Mouse (Mus musculus) adrenal gland, adult 8-10 months (tissue): ENCODE measurements around the gene Anapc7. TPM values are rescaled to one million over a fixed set of nuclear protein-coding genes. Genes with fewer than 3 reads are reported as not detected.
A peak's percentile ranks its signal among the peaks of the same experiment; 100 is the strongest.
"Not testable (repeated sequence)": the region's sequence is repeated elsewhere in the genome, so short reads cannot be mapped to it uniquely, and the experiment has no call there.

Experiments
- DNase-seq: peaks from one replicate; pipeline ENCODE4 v3.0.0; 2022
- total RNA-seq, 4 experiments: library from RNA; stranded (reverse); gene quantifications; 2 replicates each; pipeline ENCODE4 v1.2.4; 2022

The Anapc7 gene
- total RNA-seq, 4 experiments from 2014 or later = 49.1 to 59.5 (median 55.4) TPM

GRCm38 (mm10) chr5:122409692-122410645 is 11.5 kb upstream of the Anapc7 start:
- no peak for DNase-seq

GRCm38 (mm10) chr5:122411892-122412291 is 9.6 kb upstream of the Anapc7 start:
- DNase-seq = no peak

- DNase-seq = no peak
Observed at GRCm38 (mm10) chr5:122412826-122413225, 8.7 kb upstream of the Anapc7 start.

DNA sequence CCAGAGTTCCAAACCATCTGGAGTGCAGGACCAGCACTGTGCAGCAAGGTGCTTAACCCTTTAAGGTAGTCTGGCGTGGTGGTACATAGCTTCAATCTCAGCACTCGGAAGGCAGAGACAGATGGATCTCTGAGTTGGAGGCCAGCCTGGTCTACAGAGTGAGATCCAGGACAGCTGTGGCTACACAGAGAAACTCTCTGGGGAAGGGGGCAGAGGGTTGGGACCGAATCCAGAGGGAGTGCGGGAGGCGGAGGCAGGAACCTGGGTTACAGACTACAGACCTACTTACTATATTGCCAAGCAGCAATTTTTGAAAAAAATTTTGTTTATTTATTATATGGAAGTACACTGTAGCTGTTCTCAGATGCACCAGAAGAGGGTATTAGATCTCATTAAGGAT is 7.1 kb upstream of the Anapc7 start:
- no peak for DNase-seq

- DNase-seq = no peak
Observed at GRCm38 (mm10) chr5:122415465-122415864, 6.0 kb upstream of the Anapc7 start.

DNA sequence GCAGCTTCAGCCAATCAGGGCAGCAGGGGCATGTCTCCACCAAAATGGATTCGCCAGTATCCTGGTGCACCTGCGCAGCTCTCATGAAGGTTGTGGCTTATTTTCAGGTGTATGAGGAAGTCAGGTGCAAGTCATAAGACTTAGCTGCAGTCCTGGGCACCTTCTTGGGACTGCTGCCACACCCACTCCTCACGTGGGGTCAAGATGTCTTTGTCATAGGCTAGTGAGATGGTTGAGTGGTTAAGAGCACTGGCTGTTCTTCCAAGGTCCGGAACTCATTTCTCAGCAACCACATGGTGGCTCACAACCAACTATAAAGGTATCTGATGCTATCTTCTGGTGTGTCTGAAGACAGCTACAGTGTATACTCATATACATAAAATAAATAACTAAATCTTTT is 817 bp upstream of the Anapc7 start:
- not testable (repeated sequence) for DNase-seq

GRCm38 (mm10) chr5:122422071-122422964 is 825 bp downstream of the Anapc7 start:
- peak; percentile 79 for DNase-seq

DNA sequence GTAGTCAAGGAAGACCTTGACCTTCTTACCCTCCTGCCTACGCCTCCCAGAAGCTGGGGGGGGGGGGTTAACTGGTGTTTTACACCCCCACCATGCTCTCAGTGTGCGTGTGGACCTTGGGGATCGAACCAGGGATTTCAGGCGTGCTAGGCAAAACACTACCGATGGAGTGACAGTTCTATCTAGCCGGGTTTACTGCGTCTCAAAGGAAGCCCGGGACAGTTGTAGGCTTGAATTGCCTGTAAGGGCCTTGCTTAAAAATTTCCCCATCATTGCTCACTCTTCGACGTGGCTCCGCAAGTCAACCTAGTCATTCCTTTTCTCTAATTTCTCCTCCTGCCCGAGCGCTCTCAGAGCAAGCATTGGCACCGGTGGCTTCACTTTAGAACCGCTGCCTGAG is 1.6 kb downstream of the Anapc7 start:
- DNase-seq = no peak

- no peak for DNase-seq
Observed at GRCm38 (mm10) chr5:122425550-122425949, 4.1 kb downstream of the Anapc7 start.

GRCm38 (mm10) chr5:122430036-122430775 is 8.7 kb downstream of the Anapc7 start:
- no peak for DNase-seq

- DNase-seq = no peak
Observed at GRCm38 (mm10) chr5:122431221-122431620, 9.7 kb downstream of the Anapc7 start.

GRCm38 (mm10) chr5:122434541-122434940 is 13.0 kb downstream of the Anapc7 start:
- DNase-seq = no peak

DNA sequence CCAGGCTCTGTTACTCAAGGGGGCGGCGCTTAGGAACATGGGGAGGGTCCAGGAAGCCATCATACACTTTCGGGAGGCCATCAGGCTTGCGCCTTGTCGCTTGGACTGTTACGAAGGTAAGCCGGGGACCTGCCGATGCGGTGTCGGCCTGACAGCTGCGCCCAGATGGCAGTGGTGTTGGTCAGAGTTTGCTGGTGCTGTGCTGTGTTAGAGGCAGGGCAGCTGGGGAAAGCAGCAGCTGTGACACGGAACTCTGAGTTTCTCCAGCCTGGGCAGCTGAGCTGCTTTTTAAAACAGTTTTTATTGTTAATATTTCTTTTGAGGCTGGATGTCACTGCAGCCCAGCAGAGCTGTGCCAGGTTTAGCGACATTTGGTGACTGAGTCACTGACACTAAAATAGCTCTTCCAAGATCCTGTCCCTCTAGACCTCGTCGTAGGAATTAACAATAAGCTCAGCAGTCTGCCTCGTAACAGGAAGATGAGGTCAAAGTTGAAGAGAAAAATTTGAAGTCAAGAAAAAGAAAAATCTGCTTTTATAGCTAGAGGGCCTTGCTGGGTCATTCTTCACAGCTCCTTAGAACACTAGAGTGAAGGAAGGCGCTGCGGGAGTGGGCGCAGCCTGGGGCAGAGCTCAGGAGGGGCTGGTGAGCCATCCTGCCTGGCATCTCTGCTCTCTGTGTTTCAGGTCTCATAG is 18.1 kb downstream of the Anapc7 start:
- no peak for DNase-seq

GRCm38 (mm10) chr5:122440095-122440630 is 18.7 kb downstream of the Anapc7 start:
- DNase-seq = no peak

DNA sequence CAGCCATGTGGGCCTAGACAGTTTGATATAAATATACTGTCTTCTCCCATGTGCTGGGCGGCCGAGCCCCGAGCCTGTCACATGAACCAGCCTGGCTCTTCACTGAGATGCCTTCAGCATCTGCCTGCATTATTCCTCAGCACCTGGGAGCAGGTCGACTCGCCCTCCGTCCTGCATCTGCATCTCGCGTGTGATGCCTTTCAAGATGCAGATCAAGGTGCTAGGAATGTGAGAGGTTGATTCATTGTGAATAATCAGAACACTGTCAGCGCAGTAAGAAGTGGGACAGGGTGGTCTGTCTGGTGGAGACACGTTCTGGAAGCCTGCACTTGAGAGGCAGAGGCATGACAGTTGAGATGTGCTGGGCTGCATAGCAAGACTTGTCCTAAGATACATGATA is 23.0 kb downstream of the Anapc7 start:
- DNase-seq = no peak

- DNase-seq = no peak
Observed at GRCm38 (mm10) chr5:122445051-122445610, 23.6 kb downstream of the Anapc7 start.

- DNase-seq = no peak
Observed at GRCm38 (mm10) chr5:122447857-122448256, 26.4 kb downstream of the Anapc7 start.

GRCm38 (mm10) chr5:122448869-122449268 is 27.4 kb downstream of the Anapc7 start:
- no peak for DNase-seq

GRCm38 (mm10) chr5:122449946-122450345 is 28.5 kb downstream of the Anapc7 start:
- DNase-seq = no peak

DNA sequence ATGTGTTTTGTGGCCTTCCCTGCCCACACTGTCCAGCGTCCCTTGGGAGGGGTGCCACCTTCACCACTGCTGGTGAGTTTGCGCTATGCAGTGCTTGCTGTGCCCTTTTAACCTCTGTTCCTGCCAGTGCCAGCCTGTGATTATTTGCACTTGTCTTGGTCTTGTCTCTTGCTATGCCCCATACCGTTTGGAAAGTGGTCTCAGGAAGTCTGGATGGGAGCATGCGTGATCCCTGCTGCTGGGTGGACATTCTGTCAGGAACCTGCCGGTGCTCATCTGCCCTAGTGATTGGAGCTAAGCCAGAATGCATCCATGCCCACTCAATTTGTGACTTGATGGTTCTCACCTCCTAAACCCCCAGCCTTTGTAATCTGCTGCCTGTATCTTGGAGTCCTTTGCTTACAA is 29.4 kb downstream of the Anapc7 start:
- no peak for DNase-seq

- DNase-seq = no peak
Observed at GRCm38 (mm10) chr5:122451324-122451723, 29.8 kb downstream of the Anapc7 start.
